Mouse (Mus musculus) limb, embryonic 10.5 days (tissue): ENCODE measurements at regions not wholly inside any gene's neighbourhood (a gene's known extent, or its start where the extent isn't known, plus 50 kb on each side); places are given as distances from the start of the nearest gene placed in this dataset.

Source experiments
- DNase-seq: peaks from one replicate; pipeline ENCODE4 v3.0.0-alpha.2; 2017; ENCODE audit warnings: low spot score
- H3K27ac ChIP-seq: fragments of 300-500 bp; sonication (generic); 2 replicates; pipeline ENCODE4 v1.5.1; 2016; ENCODE audit warnings: mild to moderate bottlenecking
- H3K27me3 ChIP-seq: fragments of 300-500 bp; sonication (generic); 2 replicates; pipeline ENCODE4 v1.6.1; 2016; ENCODE audit warnings: low read depth, mild to moderate bottlenecking; ENCODE audit not compliant: poor library complexity, severe bottlenecking
- H3K36me3 ChIP-seq: fragments of 300-500 bp; sonication (generic); 2 replicates; pipeline ENCODE4 v1.6.1; 2016; ENCODE audit warnings: mild to moderate bottlenecking, moderate library complexity
- H3K4me1 ChIP-seq: fragments of 300-500 bp; sonication (generic); 2 replicates; pipeline ENCODE4 v1.6.1; 2016
- H3K4me3 ChIP-seq: fragments of 300-500 bp; sonication (generic); 2 replicates; pipeline ENCODE4 v1.5.1; 2016; ENCODE audit warnings: mild to moderate bottlenecking, moderate library complexity
- H3K9me3 ChIP-seq: fragments of 300-500 bp; sonication (generic); replicated peaks from 2 replicates; pipeline ENCODE4 v1.6.1; 2016; ENCODE audit warnings: mild to moderate bottlenecking
- WGBS: fragments of 180-500 bp; shearing (Covaris S2); methylation state at CpG from one replicate; pipeline ENCODE4 v1.1.7; 2016; 5-methylcytosine and 5-hydroxymethylcytosine counted together

GRCm38 (mm10) chr1:119108578-119108977, 55.2 kb upstream of the Gli2 start:
- DNase-seq, result no peak
- Histone ChIP-seq H3K4me3 (no peak overlapping the region), H3K4me1 (0 out of 2 replicates have a peak, but pooled peaks cover 4% of the 10 kb centered on the region), H3K27me3 (no peaks in the 10 kb centered on the region), H3K27ac (no peak overlapping the region), H3K9me3 (no peaks in the 10 kb centered on the region), H3K36me3 (no peaks in the 10 kb centered on the region)
- 85% methylated on average over 9 of the region's 9 CpGs for WGBS

DNA sequence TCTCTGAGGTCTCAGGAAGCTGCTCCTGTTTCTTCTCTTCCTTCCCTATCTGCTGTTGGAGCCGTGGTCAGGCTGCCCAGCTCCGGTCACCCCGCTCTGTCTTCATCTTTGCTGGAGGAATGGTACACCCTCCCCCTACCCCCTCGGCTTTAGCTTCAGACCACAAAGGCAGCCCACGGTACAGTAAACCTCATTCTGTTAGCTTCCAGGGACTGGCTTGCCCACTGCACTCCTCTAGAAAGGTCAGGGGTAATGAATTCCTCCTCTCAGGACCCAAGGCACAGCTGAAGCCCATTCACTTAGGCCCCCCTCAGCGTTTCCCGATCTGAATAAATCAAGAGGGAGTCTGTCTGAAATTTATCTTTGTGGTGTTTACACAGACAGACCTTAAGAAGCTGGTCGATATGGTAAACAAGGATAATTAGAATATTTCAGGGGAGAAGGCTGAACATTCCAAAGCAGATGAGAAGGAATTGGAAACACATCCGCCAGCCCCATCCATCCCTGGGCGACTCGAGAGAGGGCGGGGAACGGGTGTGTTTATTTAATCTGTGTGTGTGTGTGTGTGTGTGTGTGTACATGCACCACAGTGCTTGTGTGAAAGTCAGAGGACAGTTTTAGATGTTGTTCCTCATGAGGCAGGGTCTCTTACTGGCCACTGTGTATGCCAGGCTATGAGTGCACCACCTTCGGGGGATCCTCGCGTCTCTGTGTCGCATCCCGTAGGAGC, 53.0 kb upstream of the Gli2 start:
- H3K9me3 ChIP-seq, result no peaks in the 10 kb centered on the region
- 0 out of 2 replicates have a peak, but pooled peaks cover 4% of the 10 kb centered on the region for H3K4me1 ChIP-seq
- 82% methylated on average over 18 of the region's 18 CpGs for WGBS
- no peaks in the 10 kb centered on the region for H3K27me3 ChIP-seq
- no peaks in the 10 kb centered on the region for H3K36me3 ChIP-seq
- H3K4me3 ChIP-seq, result no peak overlapping the region
- no peak for DNase-seq
- H3K27ac ChIP-seq, result no peak overlapping the region
